Mouse (Mus musculus): ENCODE measurements around the gene Gm20388. TPM values are rescaled to one million over a fixed set of nuclear protein-coding genes. Genes with fewer than 3 reads are reported as not detected.

Gm20388 gene
- polyA plus RNA-seq, 1 experiment from 2014 or later, result not detected

DNA sequence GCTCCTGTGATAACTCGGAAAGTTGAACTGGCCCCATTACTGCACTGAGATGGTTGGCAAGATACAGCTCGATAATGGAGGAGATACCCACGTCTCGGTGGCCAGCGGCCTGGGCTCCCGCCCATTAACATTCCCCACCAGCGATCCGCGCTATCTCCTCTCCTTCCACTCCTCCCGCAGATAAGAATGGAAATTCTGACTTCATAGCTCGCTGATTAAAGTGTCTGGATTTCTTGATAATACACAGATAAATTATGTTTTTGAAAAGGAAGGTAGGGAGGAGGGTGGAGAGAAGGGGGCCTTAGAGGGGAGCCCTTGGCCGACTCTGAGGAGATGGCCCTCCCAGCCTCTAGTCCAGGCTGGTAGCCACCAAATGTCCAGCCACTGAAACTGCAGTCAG is 2380.4 kb downstream of the Gm20388 start:
- Histone ChIP-seq H3K27ac (peak overlapping the region; percentile 10), H3K27me3 (no peaks in the 10 kb centered on the region), H3K4me3 (no peak overlapping the region), H3K9ac (no peak overlapping the region), H3K9me3 (replicated peaks) (no peaks in the 10 kb centered on the region), H3K4me2 (no peak overlapping the region), H3K36me3 (no peaks in the 10 kb centered on the region), H3K4me1 (replicated peaks) (peaks cover 99% of the 10 kb centered on the region)
- ATAC-seq (replicated peaks; ENCODE audit: insufficient number of reproducible peaks, insufficient read depth, low FRiP score, low read depth), result no peak
- 27% methylated on average over 12 of the region's 12 CpGs for WGBS

DNA sequence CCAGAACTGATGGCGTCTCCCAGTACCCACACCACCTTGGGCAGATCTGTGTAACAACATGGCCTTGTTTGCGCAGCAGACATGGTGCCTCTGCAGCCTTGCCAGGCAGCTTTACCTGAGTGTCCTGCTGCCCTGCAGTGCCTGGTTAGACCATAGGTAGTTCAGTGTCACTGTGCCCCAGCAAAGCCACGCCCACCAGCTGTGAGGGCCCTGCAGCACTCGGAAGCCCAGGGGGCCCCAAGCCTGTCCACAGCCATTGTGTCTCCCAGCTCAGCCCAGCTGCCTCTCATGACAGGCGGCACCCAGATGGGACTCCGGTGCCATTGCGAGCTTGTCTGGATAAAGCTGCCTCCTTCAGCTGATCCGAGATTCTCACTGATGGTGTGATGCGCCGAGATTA is 2380.9 kb downstream of the Gm20388 start:
- ATAC-seq (replicated peaks; ENCODE audit: insufficient number of reproducible peaks, insufficient read depth, low FRiP score, low read depth), result no peak
- WGBS, result 55% methylated on average over 10 of the region's 10 CpGs
- Histone ChIP-seq H3K9ac (peak overlapping the region; percentile 28; the same call in 1 of the 2 replicates), H3K4me3 (no peak overlapping the region), H3K4me1 (replicated peaks) (peaks cover 99% of the 10 kb centered on the region), H3K9me3 (replicated peaks) (no peaks in the 10 kb centered on the region), H3K27ac (peak overlapping the region; percentile 10), H3K4me2 (no peak overlapping the region), H3K27me3 (no peaks in the 10 kb centered on the region), H3K36me3 (no peaks in the 10 kb centered on the region)

DNA sequence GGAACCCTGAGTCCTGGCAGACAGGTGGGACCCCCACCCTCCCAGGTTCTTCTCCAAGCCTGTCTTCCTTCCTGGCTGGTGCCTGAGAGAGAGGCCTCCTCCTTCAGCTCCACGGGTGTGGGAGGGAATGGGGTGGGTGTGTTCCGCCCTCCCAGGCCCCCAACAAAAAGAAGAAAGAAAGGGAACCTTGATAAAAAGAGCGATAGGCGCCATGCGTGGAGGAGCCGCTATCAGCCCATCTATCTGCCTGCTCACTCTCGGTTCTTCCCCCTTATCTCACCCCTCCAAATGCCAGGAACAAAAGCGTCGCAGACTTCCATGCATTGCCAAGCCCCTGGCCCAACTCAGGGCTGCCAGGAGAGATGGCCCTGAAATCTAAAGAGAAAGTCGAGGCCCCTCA is 2382.8 kb downstream of the Gm20388 start:
- peak overlapping the region; percentile 96 for H3K27ac ChIP-seq
- ATAC-seq (replicated peaks; ENCODE audit: insufficient number of reproducible peaks, insufficient read depth, low FRiP score, low read depth), result no peak
- no peaks in the 10 kb centered on the region for H3K9me3 ChIP-seq (replicated peaks)
- no peak overlapping the region for H3K9ac ChIP-seq
- H3K27me3 ChIP-seq, result no peaks in the 10 kb centered on the region
- no peak overlapping the region for H3K4me2 ChIP-seq
- no peaks in the 10 kb centered on the region for H3K36me3 ChIP-seq
- peaks cover 99% of the 10 kb centered on the region for H3K4me1 ChIP-seq (replicated peaks)
- WGBS, result 28% methylated on average over 10 of the region's 10 CpGs
- H3K4me3 ChIP-seq, result no peak overlapping the region

DNA sequence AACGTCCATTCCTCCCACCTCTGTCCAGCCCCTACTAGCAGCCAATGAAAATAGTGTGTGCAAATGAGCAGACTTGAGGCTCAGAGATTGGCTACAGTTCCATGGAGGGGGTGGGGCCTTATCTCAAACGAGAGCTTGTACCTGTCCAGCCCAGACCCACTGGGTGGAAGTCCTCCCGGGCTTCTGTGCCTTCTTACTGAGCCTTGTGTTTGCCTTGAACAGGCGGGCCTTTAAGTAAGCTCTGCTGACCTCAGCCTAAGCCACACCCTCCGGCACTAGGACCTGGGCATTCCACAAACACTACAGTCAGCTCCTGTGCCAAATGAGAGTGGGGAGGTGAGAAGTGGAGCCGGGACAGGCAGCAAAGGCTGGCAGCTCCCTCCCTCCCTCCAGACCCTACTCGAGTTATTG is 2383.6 kb downstream of the Gm20388 start:
- Histone ChIP-seq H3K4me3 (no peak overlapping the region), H3K4me2 (peak overlapping the region; percentile 37), H3K27ac (peak overlapping the region; percentile 96), H3K9ac (no peak overlapping the region), H3K36me3 (no peaks in the 10 kb centered on the region), H3K27me3 (no peaks in the 10 kb centered on the region), H3K4me1 (replicated peaks) (peaks cover 99% of the 10 kb centered on the region), H3K9me3 (replicated peaks) (no peaks in the 10 kb centered on the region)
- 4% methylated on average over 7 of the region's 7 CpGs for WGBS
- peak; percentile 66 for ATAC-seq (replicated peaks; ENCODE audit: insufficient number of reproducible peaks, insufficient read depth, low FRiP score, low read depth)

DNA sequence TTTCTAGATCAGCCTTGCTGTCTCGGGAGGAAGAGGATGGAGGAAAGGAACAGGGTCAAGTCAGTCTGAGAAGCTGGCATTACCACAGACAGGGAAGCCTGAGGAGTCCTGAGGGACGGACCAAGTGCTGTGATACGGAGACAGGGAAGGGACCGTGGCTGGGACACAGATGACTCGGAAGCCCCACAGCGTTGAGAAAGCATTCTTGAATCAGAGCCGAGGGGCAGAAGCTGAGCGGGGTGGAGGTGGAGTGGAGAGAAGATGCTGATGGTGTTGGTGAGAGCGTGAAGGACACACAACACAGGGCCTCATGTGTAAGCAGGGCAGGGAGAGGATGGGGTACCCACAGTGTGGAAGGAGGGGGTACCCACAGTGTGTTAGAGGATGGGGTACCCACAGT is 2384.7 kb downstream of the Gm20388 start:
- Histone ChIP-seq H3K9me3 (replicated peaks) (no peaks in the 10 kb centered on the region), H3K36me3 (no peaks in the 10 kb centered on the region), H3K27me3 (no peaks in the 10 kb centered on the region), H3K4me3 (no peak overlapping the region), H3K4me2 (no peak overlapping the region), H3K9ac (no peak overlapping the region), H3K27ac (peak overlapping the region; percentile 96), H3K4me1 (replicated peaks) (peaks cover 99% of the 10 kb centered on the region)
- no peak for ATAC-seq (replicated peaks; ENCODE audit: insufficient number of reproducible peaks, insufficient read depth, low FRiP score, low read depth)
- WGBS, result 47% methylated on average over 9 of the region's 9 CpGs

DNA sequence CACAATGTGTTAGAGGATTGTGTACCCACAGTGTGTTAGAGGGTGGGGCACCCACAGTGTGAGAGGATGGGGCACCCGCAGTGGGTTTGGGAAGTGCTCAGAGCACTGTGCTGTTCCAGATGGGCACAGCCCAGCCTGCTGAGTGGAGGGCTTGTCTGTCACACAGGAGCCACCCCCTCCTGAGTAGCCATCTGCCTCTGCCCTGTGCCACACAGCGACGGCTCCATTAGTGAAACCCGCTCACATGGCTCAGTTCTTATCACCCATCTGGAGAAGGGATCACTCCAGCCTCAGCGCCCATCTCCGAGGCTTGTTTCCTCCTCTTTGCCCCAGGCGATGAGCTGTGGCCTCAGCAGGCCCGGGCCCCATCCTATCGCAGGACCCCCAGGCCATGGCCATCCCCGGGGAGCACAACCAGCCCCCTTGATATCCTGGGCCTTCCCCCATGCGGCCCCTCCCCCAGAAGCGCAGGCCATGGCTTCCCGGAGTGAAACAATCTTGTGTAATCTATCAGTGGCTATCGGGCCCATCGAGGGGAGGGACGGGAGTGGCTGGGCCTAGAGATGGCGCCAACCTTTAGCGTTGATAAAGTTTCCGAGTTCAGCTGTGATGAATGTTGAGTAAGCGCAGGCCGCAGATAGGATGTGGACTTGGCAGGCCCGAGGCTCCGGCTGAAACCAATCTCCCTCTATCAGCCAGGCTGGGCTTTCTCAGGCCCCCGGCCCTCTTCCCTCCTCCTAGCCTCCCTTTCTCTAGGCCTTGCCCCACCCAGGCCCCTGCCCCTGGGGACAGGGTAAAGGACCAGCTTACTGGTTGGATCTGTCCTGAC is 2385.7 kb downstream of the Gm20388 start:
- Histone ChIP-seq H3K9ac (peak overlapping the region; percentile 5; the same call in 1 of the 2 replicates), H3K27ac (peak overlapping the region; percentile 96), H3K4me1 (replicated peaks) (peaks cover 99% of the 10 kb centered on the region), H3K4me3 (no peak overlapping the region), H3K9me3 (replicated peaks) (no peaks in the 10 kb centered on the region), H3K4me2 (peak overlapping the region; percentile 21; the same call in 1 of the 2 replicates), H3K27me3 (no peaks in the 10 kb centered on the region), H3K36me3 (no peaks in the 10 kb centered on the region)
- WGBS, result 17% methylated on average over 24 of the region's 24 CpGs
- ATAC-seq (replicated peaks; ENCODE audit: insufficient number of reproducible peaks, insufficient read depth, low FRiP score, low read depth), result peak; percentile 32

DNA sequence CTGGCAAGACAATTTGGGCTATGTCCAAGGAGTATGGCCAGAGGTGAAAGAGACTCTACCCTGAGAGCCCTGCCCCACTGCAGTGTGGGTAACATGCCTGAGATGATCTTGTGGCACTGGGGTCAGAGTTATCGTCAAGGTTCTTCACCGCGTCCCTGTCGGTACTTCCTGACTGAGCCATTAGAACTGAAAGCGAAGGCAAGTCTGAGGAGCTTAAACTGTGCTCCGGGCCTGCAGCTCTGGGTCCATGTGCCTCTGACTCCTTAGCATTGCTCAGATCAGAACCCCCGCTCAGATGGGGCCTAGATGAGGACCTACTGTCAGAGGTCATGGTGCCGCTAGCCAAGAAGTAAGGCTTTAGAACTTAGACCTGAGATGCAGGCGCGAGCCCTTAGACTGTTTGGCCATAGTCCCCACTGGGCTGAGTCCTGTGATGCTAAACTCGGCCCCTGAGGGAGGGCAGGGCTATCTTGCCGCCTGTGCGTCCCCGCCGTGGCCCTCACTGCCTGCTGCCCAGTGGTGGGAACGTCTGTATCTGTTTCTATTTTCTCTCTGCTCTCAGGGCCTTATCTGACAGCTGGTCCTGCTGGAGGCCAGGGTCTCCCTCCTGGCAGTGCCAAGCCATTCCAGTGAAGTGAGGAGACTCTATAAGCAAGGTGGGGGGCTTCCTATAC is 2389.1 kb downstream of the Gm20388 start:
- Histone ChIP-seq H3K9ac (peak overlapping the region; percentile 22; the same call in 1 of the 2 replicates), H3K9me3 (replicated peaks) (no peaks in the 10 kb centered on the region), H3K4me2 (peak overlapping the region; percentile 44), H3K27me3 (no peaks in the 10 kb centered on the region), H3K27ac (peak overlapping the region; percentile 96), H3K4me3 (no peak overlapping the region), H3K4me1 (replicated peaks) (peaks cover 100% of the 10 kb centered on the region), H3K36me3 (no peaks in the 10 kb centered on the region)
- 29% methylated on average over 16 of the region's 16 CpGs for WGBS
- peak; percentile 50 for ATAC-seq (replicated peaks; ENCODE audit: insufficient number of reproducible peaks, insufficient read depth, low FRiP score, low read depth)

DNA sequence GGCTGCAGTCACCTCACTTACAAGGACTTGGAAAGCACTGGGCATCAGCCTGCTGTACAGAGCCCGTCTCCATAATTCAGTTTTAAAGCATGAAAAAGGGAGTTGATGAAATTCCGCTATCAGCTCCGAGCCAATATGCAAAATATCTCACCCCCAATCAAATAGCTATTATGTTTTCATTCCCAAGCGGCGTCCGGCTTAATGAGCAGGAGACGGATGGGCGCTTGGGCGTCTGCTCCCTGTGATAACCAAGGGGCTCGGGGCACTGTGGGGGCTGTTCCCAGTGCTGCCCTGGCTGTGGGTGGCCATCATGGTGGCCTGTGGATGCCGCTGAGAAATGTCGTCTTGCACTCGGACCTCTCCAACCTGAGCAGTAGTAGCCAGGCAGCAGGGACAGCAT is 2390.4 kb downstream of the Gm20388 start:
- H3K9ac ChIP-seq, result no peak overlapping the region
- peak overlapping the region; percentile 44; the same call in 1 of the 2 replicates for H3K4me2 ChIP-seq
- WGBS, result 68% methylated on average over 13 of the region's 13 CpGs
- ATAC-seq (replicated peaks; ENCODE audit: insufficient number of reproducible peaks, insufficient read depth, low FRiP score, low read depth), result no peak
- no peaks in the 10 kb centered on the region for H3K9me3 ChIP-seq (replicated peaks)
- peaks cover 3% of the 10 kb centered on the region; the same call in 1 of the 2 replicates for H3K36me3 ChIP-seq
- no peak overlapping the region for H3K4me3 ChIP-seq
- peak overlapping the region; percentile 96 for H3K27ac ChIP-seq
- peaks cover 92% of the 10 kb centered on the region for H3K4me1 ChIP-seq (replicated peaks)
- no peaks in the 10 kb centered on the region for H3K27me3 ChIP-seq

DNA sequence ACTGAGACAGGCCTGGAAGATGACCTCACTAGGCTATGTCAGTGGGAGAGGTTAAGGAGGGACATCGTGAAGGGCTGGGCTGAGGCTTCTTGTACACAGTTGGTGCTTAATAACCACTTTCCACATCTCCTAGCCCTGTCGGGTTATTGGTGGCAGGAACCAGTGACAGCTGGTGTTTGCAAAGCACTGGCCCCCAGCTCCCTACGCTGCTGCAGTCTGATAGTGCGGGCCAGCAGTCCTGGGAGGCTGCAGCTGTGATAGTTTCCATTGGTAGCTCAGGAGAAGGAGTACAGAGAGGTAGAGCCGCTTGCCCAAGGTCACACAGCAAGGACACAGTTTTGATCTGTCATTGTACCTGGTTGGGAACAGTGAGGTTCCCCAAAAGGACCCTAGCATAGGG is 2391.2 kb downstream of the Gm20388 start:
- Histone ChIP-seq H3K27me3 (no peaks in the 10 kb centered on the region), H3K9ac (no peak overlapping the region), H3K4me3 (no peak overlapping the region), H3K27ac (peak overlapping the region; percentile 96), H3K4me1 (replicated peaks) (peaks cover 89% of the 10 kb centered on the region), H3K36me3 (peaks cover 3% of the 10 kb centered on the region; the same call in 1 of the 2 replicates), H3K9me3 (replicated peaks) (no peaks in the 10 kb centered on the region), H3K4me2 (no peak overlapping the region)
- no peak for ATAC-seq (replicated peaks; ENCODE audit: insufficient number of reproducible peaks, insufficient read depth, low FRiP score, low read depth)
- WGBS, result 53% methylated on average over 5 of the region's 5 CpGs

DNA sequence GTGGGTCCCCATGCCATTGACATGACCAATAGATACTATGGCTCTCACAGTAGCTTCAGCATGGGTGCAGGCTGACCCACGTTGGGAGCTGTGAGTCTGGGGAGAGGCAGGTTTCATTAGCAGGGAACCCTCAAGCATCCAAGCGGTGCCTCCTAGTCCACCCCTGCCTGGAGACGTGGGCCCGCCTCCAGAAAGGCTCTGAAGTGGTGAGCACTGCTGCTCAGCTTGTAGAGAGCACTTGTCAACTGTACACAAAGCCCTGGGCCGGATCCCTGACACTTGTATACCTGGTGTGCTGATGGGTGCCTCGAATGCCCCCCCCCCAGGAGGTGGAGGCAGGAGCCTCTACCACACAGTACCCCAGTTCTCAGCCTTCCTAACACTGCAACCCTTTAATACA is 2392.8 kb downstream of the Gm20388 start:
- no peak for ATAC-seq (replicated peaks; ENCODE audit: insufficient number of reproducible peaks, insufficient read depth, low FRiP score, low read depth)
- no peaks in the 10 kb centered on the region for H3K9me3 ChIP-seq (replicated peaks)
- H3K27me3 ChIP-seq, result no peaks in the 10 kb centered on the region
- WGBS, result 42% methylated on average over 6 of the region's 6 CpGs
- H3K36me3 ChIP-seq, result peaks cover 12% of the 10 kb centered on the region
- peaks cover 84% of the 10 kb centered on the region for H3K4me1 ChIP-seq (replicated peaks)
- no peak overlapping the region for H3K4me2 ChIP-seq
- H3K9ac ChIP-seq, result no peak overlapping the region
- H3K4me3 ChIP-seq, result no peak overlapping the region
- peak overlapping the region; percentile 50; the same call in 1 of the 2 replicates for H3K27ac ChIP-seq

DNA sequence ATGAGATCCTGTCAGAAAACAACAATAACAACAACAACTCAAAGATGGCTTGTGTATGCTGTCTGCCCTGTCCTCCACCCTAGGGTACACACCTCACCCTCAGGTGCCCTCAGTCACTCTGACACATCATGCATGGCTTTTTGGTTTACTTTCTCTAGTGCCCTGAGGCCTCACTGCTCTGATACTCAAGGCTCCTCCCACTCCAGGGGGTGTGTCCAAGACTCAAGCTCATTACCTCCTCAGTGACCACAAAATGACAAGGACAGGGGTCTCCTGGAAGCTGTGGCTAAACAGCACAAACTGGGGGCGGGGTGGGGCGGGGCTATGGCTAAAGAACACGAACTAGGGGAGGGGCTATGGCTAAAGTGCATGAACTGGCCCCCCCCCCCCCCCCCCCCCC is 2393.4 kb downstream of the Gm20388 start:
- Histone ChIP-seq H3K4me3 (no peak overlapping the region), H3K36me3 (peaks cover 12% of the 10 kb centered on the region), H3K9me3 (replicated peaks) (no peaks in the 10 kb centered on the region), H3K4me1 (replicated peaks) (peaks cover 83% of the 10 kb centered on the region), H3K27ac (no peak overlapping the region), H3K27me3 (no peaks in the 10 kb centered on the region), H3K9ac (no peak overlapping the region), H3K4me2 (no peak overlapping the region)
- WGBS, result 32% methylated on average over 3 of the region's 3 CpGs
- ATAC-seq (replicated peaks; ENCODE audit: insufficient number of reproducible peaks, insufficient read depth, low FRiP score, low read depth), result no peak
